Mouse (Mus musculus) liver, adult 10 weeks (tissue): ENCODE data around the gene Ftcd. TPM values are rescaled to one million over a fixed set of nuclear protein-coding genes. Genes with fewer than 3 reads are reported as not detected.

ENCODE experiments used
- polyA plus RNA-seq: library from polyadenylated mRNA; stranded (reverse); fragments of 350-450 nt; fragmentation: Illumina TruSeq; extraction: RNeasy Lipid Tissue Mini Kit (QIAGEN cat#74804); gene quantifications from one replicate; pipeline ENCODE4 v1.2.3, GENCODE M21; 2014; ENCODE audit warnings: low read depth, low replicate concordance

Ftcd gene
- polyA plus RNA-seq: 61.6 TPM

DNA sequence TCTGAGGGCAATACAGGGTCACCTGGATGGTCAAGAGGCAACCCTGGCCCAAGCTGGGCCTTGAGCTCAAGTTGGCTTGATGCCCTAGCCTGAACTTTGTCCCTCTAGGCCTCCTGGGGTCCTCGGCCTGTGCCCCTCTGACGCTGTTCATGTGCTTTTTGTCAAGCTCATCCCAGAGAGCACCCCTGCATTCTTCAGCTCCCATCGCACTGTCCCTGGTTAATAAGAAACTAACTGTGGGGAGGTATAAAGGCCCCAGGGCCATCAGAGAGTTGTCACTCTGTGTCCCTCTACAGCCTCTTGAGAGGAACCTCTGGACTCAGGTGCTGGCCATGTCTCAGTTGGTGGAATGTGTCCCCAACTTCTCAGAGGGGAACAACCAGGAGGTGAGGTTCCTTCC, at the start of gene Ftcd:
Gene Ftcd (plus strand): TSS at position 275 of the 400 bp plus-strand sequence.

DNA sequence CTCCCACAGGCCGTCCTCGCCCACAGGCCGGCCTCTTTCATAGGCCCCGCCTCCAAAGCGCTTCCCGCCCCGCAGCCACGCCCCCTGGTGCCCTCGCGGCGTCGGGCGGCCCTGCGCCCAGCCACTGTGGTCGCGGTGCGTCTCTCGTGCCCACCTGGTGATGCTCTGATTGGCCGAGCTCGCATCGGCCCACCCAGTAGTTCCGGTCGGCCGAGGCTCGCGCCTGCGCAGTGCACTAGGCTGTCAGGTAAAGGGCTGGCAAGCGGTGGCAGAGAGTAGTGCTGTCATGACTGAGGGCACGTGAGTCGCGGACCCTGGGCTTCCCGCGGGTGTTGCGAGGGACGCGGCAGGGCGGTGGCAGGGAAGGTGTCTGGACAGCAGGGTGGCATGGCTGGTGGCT, 44.1 kb upstream of the Ftcd start, which contains the start of gene Lss:
Gene Lss (plus strand): TSS at position 214 of the 400 bp plus-strand sequence.

DNA sequence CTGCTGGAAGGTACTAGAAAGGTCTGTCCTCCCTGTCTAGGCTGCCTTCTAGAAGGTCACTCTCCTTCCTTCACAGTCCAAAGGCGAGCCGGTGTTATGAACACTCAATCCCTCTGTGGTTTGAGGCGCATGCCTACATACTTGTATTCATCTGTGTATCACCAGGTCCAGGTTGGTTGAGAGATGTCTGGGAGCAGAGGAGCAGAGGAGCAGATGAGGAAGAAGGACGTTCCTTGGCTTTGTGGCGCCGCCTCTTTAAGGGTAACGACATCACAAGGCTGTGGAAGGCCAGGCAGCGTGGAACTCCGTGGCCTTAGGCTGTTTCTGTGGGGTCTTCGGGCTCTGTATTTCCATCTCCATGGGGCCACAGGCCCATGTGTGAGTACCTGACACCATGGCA, 13.5 kb upstream of the Ftcd start, which contains the start of gene Spatc1l:
Gene Spatc1l (plus strand): TSS at position 301 of the 400 bp plus-strand sequence.

DNA sequence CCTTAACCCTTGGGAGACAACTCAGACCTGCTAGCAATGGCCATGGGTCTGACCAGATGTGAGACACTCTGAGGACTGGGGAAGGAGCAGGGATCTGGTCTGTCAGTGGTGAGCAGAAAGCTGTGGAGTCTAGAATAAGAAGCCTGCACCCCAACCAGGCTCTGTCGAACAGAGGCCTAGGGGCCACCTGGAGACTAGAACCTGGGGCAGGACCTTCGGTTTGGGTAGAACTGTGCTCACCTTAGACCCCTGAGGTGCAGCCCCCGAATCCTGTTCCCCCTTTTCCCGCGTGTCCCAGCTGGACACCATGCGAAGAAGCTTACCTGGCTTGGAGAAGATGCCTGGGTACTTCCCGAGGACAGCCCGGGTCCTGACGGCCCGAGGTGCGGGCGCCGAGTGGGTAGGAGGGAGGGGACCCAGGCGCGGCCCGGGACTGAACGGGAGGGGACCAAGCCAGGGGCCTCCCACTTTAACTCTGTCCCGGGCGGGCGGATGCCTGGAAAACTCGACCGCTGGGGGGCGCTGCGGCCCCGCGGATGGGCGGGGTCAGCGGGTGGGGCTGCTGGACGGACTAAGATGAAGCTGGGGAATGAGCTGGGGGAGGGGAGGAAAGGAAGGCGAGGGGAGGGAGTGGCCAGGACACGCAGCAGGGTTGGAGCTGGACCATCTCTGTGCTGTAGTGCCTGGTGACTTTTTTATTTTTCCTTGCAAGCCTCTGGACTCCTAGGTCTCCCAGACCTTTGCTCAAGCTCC, 47.7 kb downstream of the Ftcd start, which contains the start of gene Col6a2:
Gene Col6a2 (minus strand): TSS at position 703 of the 753 bp plus-strand sequence.

Other genes with a start within 250 kb of the Ftcd start
- gene Dip2a, start 230.4 kb upstream of the Ftcd start, polyA plus RNA-seq: 1.2 TPM
- gene AC141477.1, start 135.2 kb upstream of the Ftcd start, polyA plus RNA-seq: not detected
- 2.6 TPM for gene Pcnt, start 132.9 kb upstream of the Ftcd start, polyA plus RNA-seq
- not detected for gene 2610028H24Rik, start 126.6 kb upstream of the Ftcd start, polyA plus RNA-seq
- 6.0 TPM for gene Mcm3ap, start 106.7 kb upstream of the Ftcd start, polyA plus RNA-seq
- gene Ybey, start 106.5 kb upstream of the Ftcd start, polyA plus RNA-seq: 1.2 TPM
- gene Lss, start 44.1 kb upstream of the Ftcd start, polyA plus RNA-seq: 13.8 TPM
- not detected for gene Spatc1l, start 13.4 kb upstream of the Ftcd start, polyA plus RNA-seq
- gene Col6a2, start 48.0 kb downstream of the Ftcd start, polyA plus RNA-seq: 0.34 TPM
- gene Col6a1, start 150.5 kb downstream of the Ftcd start, polyA plus RNA-seq: 1.1 TPM